Mouse (Mus musculus) kidney, postnatal 36 days (tissue): ENCODE measurements around the gene Foxa3.
A peak's percentile ranks its signal among the peaks of the same experiment; 100 is the strongest.
"Not testable (repeated sequence)": the region's sequence is repeated elsewhere in the genome, so short reads cannot be mapped to it uniquely, and the experiment has no call there.

Experiments used
- DNase-seq, 2 experiments: peaks; one replicate each; pipeline ENCODE4 v3.0.0; 2021 to 2022; ENCODE audit warnings: mixed read lengths in 2 of 2

Gene Foxa3

GRCm38 (mm10) chr7:19023357-19023814 is at the start of gene Foxa3:
TSS of gene Foxa3 (minus strand) at chr7:19023538.
- peak; percentile 46 to 74 for DNase-seq

- DNase-seq, result not testable (repeated sequence)
Measured at GRCm38 (mm10) chr7:19071024-19071423, 47.7 kb upstream of the Foxa3 start.

DNA sequence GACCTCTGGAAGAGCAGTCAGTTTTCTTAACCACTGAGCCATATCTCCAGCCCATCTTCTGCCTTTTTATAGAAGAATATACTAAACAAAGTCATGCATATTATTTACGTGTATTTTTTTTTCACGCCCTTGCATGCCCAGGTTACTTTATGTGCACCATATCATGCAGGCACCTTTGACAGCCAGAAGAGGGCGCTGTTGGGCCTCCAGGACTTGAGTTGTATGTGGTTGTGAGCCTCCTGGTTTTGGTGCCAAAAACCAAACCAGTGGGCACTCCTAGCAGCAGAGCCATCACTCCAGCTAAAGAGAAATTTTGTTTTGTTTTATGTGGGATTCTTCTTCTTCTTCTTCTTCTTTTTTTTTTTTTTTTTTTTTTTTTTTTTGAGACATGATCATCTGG is 46.2 kb upstream of the Foxa3 start:
- peak in 1 of 2 experiments; percentile 59 for DNase-seq

DNA sequence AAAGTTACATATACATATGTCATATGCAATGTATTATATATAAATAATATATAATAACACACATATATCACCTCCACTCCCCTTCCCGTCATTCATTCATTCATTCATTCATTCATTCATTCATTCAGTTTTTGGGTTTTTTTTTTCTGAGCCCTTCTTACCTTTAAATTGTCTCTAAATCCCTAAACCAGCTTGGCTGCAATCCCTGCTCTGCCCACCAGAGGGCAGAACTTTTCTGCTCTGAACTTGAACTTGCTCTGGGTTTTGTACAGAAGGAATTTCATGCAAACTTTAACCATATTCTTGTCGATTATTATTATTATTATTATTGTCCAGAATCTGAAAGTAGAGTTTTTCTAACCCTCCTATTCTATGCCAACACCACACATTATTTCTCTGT is 45.4 kb upstream of the Foxa3 start:
- peak; percentile 64 to 89 for DNase-seq

DNA sequence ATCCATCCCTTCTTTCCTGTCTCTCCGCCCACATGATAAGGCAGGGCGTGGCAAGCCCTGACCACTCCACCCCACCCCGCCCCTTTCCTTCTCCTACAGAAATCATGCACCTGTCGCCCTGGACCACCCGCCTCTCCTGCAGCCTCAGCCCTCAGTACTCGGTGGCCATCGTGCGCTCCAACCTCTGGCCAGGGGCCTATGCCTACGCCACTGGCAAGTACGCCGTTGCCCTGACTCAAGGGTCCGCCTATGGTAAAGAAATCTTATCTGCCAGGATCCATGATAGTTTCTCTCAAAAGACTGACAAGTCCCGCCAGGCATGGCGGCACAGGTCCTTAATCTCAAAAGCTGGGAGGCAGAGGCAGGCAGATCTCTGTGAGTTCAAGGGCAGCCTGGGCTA is 44.6 kb upstream of the Foxa3 start:
- DNase-seq, result no peak

- no peak for DNase-seq
Measured at GRCm38 (mm10) chr7:19067063-19067462, 43.7 kb upstream of the Foxa3 start.

DNA sequence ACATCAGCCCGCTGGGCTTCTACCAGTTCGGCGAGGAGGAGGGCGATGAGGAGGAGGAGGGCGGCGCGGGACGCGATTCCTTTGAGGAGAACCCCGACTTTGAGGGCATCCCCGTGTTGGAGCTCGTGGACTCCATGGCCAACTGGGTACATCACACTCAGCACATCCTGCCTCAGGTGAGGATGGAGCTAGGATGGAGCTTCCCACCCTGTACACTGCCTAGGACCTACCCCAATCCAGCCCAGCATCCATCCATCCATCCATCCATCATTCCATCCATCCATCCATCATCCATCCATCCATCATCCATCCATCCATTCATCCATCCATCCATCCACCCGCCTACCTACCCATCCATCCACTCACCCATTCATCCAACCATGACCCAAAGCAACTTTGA is 42.6 kb upstream of the Foxa3 start:
- DNase-seq, result no peak

GRCm38 (mm10) chr7:19057405-19057804 is 34.1 kb upstream of the Foxa3 start:
- DNase-seq, result no peak

GRCm38 (mm10) chr7:19055108-19055507 is 31.8 kb upstream of the Foxa3 start:
- no peak for DNase-seq

DNA sequence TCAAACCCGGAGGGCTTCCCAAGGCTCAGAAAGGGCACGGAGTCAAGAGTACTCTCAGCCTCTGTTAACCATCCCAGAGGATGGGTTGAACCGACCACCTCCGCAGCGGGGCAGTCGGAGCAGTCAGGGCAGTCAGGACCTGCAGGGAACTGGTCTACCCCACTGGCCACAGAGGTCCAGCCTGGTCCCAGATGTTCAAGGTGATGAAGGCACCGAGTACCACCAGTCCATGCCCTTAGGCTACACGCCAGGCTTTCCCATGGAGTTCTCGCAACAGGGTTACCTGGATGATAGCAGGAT is 31.4 kb upstream of the Foxa3 start:
- no peak for DNase-seq

DNA sequence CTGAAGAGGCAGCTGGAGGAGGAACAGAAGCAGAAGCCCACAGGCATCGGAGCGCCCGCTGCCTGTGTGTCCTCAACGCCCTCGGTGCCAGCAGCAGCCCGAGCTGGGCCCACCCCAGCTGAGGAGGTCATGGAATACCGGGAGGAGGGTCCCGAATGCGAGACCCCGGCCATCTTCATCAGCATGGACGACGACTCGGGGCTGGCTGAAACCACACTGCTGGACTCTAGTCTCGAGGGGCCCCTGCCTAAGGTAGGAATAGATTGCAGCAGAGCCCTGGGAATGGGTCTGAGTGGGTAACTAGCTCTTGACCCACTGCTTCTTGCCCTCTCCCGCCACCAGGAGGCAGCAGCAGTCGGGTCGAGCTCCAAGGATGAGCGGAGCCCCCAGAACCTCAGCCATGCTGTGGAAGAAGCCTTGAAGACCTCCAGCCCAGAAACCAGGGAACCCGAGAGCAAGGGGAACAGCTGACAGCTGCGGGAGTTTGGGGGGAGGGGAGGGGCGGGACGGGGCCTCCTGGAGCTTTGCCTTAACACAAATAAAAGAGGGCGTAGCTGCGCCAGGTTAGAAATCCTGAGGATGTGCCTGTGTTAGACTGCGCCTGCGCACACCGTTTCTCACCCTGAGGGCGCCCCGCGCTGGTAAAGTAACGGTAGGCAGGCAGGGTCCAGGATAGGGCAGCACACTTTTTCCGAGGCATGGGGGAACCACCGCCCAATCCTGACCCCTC is 30.9 kb upstream of the Foxa3 start, which contains the start of gene Rsph6a:
TSS of gene Rsph6a (plus strand) at position 644 of the 730 bp plus-strand sequence.
- DNase-seq, result peak in 1 of 2 experiments; percentile 62

- no peak for DNase-seq
Measured at GRCm38 (mm10) chr7:19053136-19053532, 29.8 kb upstream of the Foxa3 start.

DNA sequence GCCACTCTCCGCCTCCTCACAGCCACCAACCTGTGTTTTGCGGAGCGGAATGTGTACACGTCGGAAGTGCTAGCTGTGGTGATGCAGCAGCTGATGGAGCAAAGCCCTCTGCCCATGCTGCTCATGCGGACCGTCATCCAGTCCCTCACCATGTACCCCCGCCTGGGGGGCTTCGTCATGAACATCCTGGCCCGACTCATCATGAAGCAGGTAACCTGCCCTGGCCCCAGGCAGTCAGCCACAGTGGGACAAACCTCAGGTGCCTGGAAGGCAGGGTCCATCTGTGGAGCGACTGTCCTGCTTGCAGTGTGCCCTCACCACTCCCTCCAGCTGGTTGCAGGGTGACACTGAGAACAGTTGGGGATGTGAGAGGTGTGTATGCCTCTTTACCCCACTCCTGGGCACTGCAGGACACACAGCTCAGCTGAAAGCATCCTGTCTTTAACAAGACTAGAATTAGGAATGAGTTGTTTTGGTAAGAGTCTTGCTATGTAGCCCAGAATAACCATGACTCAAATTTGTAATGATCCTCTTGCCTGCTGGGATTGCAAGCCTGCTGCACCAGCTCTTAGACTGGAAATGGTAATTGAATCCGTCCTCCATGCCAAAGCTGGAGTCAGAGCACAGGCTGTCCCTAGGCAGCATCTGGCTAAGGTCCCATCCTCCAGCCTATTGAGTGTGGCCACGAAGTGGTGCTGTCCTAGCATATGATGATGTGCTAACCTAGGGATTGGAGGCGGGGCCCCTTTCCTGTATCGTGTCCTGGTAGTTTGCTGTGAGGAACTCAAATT is 29.2 kb upstream of the Foxa3 start:
- no peak for DNase-seq

GRCm38 (mm10) chr7:19051161-19051560 is 27.8 kb upstream of the Foxa3 start:
- DNase-seq, result no peak

DNA sequence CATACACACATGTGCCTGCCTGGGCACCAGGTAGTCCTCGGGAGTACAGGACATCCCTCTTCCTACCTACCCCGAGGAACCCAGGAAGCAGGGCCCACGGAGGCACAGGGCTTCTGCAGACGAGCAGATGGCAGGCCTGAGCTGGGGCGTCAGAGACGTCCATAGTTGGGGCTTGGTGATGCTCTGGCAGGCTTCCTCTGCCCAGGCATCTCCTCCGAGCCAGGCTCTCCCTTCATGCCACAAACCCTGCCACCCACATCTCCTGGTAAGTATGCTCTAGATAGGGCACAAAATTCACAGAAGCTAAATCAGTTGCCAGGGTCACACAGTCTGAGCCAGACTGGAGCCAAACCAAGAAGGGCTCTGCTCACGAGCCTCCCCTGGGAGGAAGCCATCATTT is 26.8 kb upstream of the Foxa3 start:
- DNase-seq, result no peak

DNA sequence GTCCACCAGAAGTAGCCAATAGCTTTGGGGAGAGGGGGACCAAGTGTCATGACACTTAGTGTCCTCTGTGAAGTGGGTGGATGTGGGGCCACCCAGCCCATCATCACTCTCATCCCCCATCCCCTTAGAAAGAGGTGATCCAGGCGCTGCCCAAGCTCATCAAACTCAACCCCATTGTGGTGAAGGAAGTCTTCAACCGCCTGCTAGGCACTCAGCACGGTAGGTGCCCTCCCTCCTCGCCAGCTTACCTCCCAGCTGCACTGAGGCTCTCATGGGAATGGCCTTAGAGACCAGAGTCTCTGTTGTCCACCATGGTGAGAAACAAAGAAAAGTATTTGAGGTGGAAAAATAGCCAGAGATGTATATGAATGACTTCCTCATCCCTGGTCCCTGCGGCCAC is 25.9 kb upstream of the Foxa3 start:
- DNase-seq, result no peak

GRCm38 (mm10) chr7:19048006-19048527 is 24.7 kb upstream of the Foxa3 start:
- no peak for DNase-seq

DNA sequence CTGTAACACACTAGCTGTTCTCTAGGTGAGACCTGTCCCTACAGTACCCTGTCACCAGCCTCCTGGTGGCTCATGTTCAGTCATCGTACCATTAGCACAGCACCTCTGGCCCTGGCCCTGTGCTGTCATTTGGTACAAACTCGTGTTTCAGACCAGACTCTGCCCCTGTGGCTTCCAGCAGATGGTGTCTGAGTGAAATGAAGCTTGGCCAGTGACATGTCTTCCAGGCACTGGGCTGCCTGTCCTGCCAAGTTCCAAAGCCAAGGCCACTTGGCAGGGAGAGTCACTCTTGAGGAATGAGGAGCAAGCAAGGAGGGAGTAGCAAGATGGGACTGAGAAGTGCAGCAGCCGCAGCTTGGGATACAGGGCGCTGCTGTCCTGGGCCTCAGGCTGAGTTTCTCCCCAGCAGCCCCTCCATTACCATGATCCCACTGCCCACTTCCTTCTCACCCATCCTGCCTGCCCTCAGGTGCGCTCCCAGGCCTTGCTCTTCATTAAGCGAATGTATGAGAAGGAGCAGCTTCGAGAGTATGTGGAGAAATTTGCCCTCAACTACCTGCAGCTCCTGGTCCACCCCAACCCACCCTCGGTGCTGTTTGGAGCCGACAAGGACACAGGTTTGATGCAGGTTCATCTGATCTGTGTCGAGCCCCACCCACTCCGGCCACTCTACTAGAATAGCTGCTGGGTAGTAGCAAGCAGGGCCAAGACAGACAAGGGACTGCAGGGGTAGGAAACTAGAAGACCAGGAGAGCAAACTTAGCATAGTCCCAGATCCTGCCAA is 23.1 kb upstream of the Foxa3 start:
- no peak for DNase-seq

GRCm38 (mm10) chr7:19044616-19045015 is 21.3 kb upstream of the Foxa3 start:
- no peak for DNase-seq

DNA sequence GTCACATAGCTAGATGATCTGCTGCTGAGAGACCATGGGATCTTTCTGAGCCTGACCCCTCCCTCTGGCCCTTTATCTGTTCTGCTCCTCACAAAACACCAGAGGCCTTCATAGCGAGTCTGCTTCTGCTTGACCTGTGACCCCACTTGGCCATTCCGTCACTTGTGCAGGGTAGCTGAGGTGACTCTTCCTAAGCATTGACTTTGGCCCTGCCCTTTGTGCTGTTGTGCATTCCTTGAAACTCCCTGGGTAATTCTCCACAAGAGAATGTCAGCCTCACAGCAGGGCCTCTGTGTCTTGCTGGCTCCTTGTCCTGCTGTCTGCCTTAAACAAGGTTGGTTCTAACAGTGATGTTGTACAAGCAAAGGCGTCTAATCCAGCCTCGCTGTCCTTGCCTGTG is 8.3 kb upstream of the Foxa3 start:
- peak in 1 of 2 experiments; percentile 56 for DNase-seq

DNA sequence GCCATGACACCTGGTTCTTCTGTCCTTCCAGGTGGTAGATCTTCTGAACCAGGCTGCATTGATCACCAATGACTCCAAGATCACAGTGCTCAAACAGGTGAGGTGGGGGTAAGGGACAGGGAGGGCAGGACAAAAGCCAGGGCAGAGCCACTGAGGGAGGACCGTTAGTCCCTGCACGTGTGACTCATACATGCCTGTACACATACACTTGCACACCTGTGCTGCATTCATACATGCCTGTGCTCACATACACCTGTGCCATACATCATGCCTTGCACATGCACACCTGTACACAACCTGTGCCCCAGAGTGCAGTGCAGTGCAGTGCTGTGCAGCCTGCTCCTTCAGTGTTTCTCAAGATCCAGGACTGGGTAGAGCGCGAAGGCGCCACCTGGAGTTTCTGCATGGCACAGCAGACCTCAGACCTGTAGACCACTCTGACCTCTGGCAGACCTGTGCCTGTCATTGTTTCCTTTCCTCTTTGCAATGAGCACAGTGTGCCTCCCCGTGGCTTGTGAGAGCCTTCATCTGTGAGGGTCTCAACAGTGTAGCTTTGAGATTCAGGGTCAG is 5.8 kb upstream of the Foxa3 start:
- peak; percentile 54 to 82 for DNase-seq

DNA sequence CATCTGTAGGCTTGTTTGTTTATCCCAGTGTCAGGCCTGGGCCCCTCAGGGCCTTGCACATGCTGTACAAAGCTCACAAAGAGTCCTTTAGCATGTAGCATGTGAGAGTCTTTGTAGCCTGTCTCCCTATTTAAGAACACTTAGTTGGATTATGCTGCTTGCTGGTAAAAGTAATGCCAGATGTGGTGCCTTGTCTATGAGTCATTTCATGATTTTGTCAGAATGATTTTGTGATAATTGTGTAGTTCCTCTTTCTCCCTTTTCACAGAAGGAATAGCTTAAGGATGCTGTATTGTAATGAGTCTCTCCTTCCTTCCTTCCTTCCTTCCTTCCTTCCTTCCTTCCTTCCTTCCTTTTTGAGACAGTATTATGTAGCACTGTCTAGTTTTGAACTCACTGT is 4.7 kb upstream of the Foxa3 start:
- no peak for DNase-seq
